Mouse (Mus musculus): Measurements from ENCODE around the gene Adam1b.
"Not testable (repeated sequence)": the region's sequence is repeated elsewhere in the genome, so short reads cannot be mapped to it uniquely, and the experiment has no call there.

Gene Adam1b

DNA sequence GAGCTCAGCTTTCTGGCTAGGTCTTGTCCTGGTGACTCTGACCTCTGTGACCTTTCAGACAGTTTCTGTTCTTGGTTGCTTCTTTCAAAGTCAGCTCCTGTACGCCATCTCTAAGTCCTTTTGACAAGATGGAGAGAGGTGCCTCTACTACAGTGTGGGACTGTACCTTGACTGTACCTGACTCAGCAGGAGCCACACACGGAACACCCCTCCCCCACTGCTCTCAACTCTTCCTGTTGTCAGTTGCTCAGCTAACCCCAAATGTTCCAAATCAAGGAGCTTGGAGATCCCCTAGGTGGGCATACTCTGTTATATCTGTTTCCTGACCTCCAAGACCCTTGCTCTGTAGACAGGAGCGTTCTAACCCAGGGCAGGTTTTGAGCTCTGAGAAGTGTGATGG lies at the start of gene Adam1b:
Adam1b (minus strand) TSS at position 205 of the 400 bp plus-strand sequence.
- in situ Hi-C loops (cut with MboI) = no loop called here

GRCm38 (mm10) chr5:121549196-121549595 lies 46.0 kb upstream of the Adam1b start:
- in situ Hi-C loops (cut with MboI) = no loop called here

- in situ Hi-C loops (cut with MboI) = no loop called here
Measured at GRCm38 (mm10) chr5:121547084-121547483, 43.8 kb upstream of the Adam1b start.

DNA sequence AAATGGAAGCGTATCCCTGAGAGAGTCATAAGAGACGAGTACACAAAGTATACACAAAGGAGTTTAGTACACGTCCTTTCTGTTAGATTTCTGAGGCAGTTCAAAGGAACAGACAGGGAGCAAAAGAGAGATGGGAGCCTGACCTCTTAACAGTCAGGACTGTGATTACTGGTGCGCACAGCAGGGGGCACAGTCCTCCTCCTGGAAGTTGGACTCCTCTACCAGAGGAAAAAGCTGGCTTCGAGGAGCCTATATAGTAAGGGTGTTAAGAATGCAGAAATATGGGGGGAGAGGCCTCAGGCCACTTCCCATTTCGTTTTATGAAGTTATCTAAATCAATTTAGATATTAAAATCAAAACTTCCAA lies 43.3 kb upstream of the Adam1b start:
- in situ Hi-C loops (cut with MboI) = no loop called here

DNA sequence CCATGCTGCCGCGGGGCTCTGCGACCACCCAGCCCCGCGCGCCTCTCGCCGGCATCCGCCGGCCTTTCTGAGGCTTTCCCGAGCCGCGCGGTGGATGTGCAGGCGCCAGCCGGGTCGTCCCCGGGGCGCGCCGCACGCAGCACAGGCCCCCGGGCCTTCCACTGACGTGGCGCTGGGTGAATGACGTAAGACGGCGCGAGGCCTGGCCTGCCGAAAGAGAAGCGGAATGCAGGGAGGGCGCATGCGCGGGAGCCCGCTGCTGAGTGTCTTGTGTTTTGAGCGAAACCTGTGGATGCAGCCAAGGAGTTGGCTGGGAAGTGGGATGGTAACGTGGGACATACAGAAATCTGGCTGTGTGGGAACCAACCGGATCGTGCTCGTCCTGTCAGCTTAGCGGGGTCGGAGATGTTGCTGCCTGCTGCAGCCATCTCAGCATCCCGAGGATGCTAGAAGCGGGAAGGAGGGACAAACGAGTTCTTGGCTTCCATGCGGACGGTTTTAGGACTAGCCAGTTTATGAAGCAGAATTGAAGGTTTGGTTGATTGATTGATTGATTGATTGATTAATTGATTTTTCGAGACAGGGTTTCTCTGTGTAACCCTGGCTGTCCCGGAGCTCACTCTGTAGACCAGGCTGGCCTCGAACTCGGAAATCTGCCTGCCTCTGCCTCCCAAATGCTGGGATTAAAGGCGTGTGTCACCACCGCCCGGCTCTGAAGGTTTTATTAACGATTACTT lies 42.7 kb upstream of the Adam1b start, which contains the start of gene Mapkapk5:
Mapkapk5 (minus strand) TSS at position 113 of the 737 bp plus-strand sequence.
- in situ Hi-C loops (cut with MboI) = no loop called here

GRCm38 (mm10) chr5:121544910-121545792 lies 41.9 kb upstream of the Adam1b start, which contains the start of the genes Adam1a and Gm42878:
Adam1a (minus strand) TSS chr5:121545482.
Gm42878 (minus strand) TSS chr5:121545482.
- in situ Hi-C loops (cut with MboI) = no loop called here

- in situ Hi-C loops (cut with MboI) = no loop called here
Measured at GRCm38 (mm10) chr5:121543370-121543769, 40.1 kb upstream of the Adam1b start.

- in situ Hi-C loops (cut with MboI) = no loop called here
Measured at GRCm38 (mm10) chr5:121541235-121541634, 38.0 kb upstream of the Adam1b start.

DNA sequence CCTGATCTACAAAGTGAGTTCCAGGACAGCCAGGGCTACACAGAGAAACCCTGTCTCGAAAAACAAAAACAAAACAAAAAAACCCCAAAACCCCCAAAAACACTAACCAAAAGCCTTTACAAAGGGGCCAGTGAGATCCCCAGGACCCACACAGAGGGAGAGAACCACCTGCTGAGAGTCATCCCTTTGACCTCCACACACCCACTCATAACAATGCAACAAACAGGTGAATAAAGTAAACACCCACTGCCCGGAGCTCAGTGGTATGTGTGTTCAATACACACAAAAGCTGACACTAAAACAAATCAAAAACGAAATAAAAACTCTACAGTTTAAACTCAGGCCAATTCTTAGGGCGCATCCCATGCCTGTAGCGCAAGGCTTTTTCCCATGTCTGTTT lies 36.8 kb upstream of the Adam1b start:
- in situ Hi-C loops (cut with MboI) = no loop called here

- in situ Hi-C loops (cut with MboI) = no loop called here
Measured at GRCm38 (mm10) chr5:121537588-121537987, 34.4 kb upstream of the Adam1b start.

- in situ Hi-C loops (cut with MboI) = no loop called here
Measured at GRCm38 (mm10) chr5:121536921-121537555, 33.8 kb upstream of the Adam1b start.

- in situ Hi-C loops (cut with MboI) = no loop called here
Measured at GRCm38 (mm10) chr5:121535116-121535515, 31.9 kb upstream of the Adam1b start.

DNA sequence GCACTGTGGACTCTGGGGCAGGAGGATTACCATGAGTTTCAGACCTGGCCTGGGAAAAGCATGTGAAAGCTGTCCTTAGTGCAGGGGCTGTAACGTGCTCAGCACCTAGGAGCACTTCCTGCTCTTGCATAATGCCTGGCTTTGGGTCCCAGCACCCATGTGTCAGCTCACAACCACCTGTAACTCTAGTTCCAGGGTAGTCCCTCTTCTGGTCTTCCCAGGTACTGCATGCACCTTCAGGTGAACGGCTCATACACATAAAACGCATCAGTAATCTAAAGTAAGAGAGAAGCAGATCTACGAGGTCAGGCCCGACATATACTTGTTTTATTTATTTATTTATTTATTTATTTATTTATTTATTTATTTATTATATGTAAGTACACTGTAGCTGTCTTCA lies 31.3 kb upstream of the Adam1b start:
- in situ Hi-C loops (cut with MboI) = no loop called here

DNA sequence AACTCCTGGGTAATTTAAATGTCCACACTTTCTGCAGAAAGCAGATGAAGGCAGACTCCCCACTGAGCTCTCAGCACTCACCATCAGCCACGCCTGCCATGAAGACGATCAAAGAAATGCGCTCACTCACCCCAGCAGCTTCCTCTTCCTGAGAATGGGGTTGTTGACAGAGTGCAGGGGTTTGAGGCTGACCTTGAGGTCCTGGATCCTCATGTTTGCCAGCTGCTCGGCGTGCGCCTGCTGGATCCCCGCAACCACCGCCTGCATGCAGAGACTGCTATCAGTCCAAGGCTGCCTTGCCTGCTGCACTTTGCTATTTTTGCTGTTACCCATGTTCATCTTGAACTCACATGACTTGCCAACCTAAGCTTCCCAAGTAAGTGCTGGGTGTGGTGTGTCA lies 23.7 kb upstream of the Adam1b start:
- in situ Hi-C loops (cut with MboI) = no loop called here

- in situ Hi-C loops (cut with MboI) = no loop called here
Measured at GRCm38 (mm10) chr5:121526526-121526925, 23.3 kb upstream of the Adam1b start.

DNA sequence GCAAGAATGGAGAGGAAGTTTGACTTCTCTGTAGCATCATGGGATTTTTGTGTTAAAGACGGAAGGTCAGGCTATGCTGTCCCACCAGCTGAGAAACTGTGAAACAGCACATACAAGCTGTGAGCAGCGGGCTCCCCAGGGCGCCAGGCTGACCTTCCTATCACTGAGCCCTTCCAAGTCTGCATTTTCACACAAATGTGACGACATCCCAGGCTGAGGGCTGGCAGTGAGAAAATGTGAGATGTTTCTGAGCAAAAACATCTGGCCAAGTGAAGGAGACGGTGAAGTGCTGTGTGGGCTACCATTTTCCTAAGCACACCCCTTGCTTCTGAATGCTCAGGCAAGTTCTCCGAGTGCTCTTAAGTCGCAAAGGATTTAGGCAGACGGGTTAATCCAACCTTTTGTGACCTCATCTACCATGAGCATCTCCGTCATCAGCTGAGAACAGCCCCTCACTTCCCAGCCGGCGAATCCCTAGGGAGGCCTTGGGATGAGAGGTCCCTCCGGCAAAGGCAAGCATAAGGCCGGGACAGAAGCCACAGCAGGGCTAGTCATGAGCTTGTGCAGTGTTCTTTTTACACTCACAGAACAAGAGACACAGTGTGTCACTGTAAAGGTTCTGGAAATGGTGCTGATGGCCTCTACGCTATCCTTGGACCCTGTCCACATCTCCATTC lies 22.7 kb upstream of the Adam1b start:
- in situ Hi-C loops (cut with MboI) = no loop called here

GRCm38 (mm10) chr5:121519758-121520157 lies 16.5 kb upstream of the Adam1b start:
- in situ Hi-C loops (cut with MboI) = not testable (repeated sequence)

- in situ Hi-C loops (cut with MboI) = no loop called here
Measured at GRCm38 (mm10) chr5:121518983-121519382, 15.7 kb upstream of the Adam1b start.

DNA sequence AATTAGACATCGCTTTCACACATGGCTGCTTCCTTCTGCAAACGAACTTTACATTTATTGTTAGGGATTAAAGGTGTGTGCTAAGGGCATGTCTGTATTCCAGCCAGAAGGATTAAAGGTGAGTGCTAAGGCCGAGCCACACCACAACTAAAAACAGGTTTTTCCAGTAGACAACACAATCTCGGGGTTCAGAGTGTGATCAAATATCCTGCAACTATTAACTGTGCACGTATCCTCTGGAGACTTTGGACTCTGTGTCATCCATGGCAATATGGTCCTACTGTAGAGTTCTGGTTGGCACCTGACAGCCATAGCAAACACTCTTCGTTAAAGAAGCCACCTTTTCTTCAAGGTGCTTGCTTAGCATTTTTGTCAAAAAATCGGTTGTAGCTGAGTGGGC lies 6.8 kb upstream of the Adam1b start:
- in situ Hi-C loops (cut with MboI) = no loop called here

DNA sequence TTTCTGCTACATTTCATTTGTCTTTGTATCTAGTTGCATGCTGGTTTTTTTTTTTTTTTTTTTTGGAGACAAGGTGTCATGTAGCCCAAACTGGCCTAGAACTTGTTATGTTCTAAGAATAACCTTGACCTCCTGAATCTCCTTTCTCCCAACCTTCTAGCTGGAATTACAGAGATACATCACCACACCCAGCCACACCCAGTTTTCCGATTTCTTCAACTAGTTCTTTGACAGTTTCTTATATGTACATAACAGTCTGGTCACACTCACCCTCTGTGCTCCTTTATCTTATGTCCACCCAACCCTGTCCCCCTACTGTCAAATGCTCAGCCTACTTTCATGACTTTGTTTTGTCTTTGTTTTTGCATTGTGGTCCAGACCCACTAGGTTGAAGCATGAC lies 3.6 kb upstream of the Adam1b start:
- in situ Hi-C loops (cut with MboI) = no loop called here

DNA sequence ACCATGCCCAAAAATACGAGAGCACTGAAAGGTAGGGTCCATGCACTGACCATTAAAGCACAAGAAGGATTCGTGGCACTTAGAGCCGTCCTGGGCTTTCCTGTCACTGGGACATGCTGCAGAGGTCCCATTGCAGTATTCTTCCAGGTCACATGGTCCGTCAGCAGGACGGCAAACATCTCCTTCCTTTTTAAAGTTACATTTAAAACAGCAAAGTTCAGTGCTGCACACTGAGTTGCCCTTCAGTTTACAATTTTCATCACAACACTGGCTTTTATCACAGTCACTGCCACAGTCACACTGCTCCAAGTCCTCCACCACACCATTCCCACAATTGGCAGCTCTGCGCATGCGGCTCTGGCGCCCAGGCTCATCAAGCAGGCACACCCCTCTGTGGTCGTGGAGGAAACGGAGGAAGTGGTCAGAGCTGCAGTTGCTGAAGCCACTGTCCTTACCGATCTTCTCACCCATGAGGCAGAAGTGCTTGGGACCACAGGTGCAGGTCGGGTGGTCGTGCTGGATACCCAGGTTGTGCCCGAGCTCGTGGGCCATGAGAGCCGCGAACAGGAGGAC lies 1.7 kb downstream of the Adam1b start:
- in situ Hi-C loops (cut with MboI) = not testable (repeated sequence)

Data from mature B cell (primary cell).